Mouse (Mus musculus): ENCODE results near the gene Mrps36. TPM values are rescaled to one million over a fixed set of nuclear protein-coding genes. Genes with fewer than 3 reads are reported as not detected.
A peak's percentile ranks its signal among the peaks of the same experiment; 100 is the strongest.
"Not testable (repeated sequence)": the region's sequence is repeated elsewhere in the genome, so short reads cannot be mapped to it uniquely, and the experiment has no call there.

Mrps36 gene
- total and polyA plus RNA-seq, 2 experiments from 2014 or later = 96.8 to 376 TPM

DNA sequence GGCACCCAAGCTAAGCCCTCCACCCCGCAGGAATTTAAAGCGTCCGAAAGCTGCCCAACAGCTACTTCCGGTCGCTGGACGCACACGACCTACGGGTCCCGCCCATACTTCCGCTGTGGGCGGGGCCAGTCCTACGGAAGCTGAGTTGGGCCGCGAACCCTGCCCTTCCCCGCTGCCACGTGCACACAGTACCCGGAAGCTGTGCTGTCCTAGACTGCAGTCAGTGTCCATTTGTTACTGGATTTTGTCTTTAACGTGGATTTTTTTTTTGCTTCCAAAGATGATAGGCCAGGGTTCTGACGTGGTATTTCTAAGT, 13.6 kb downstream of the Mrps36 start, which contains the start of gene Cdk7:
Gene Cdk7, minus strand, starts transcription at position 79 of the 316 bp plus-strand sequence.
- Histone ChIP-seq H3K27me3 (ENCODE audit: control insufficient read depth, insufficient read depth, low read length) (no peaks in the 10 kb centered on the region), H3K4me2 (ENCODE audit: low read depth, low read length) (peak within 1 kb of the TSS; percentile 94), H3K27ac (ENCODE audit: low read depth) (peak within 1 kb of the TSS; percentile 99), H3K4me1 (ENCODE audit: control insufficient read depth, insufficient read depth) (peaks cover 15% of the 10 kb centered on the region; the same call in 1 of the 2 replicates), H3K36me3 (replicated peaks; ENCODE audit: control insufficient read depth, insufficient read depth, low read length) (peaks cover 21% of the 10 kb centered on the region), H3K9ac (replicated peaks; ENCODE audit: low read depth, low read length) (peak within 1 kb of the TSS; percentile 92), H3K9me3 (replicated peaks; ENCODE audit: control insufficient read depth, low read length) (no peaks in the 10 kb centered on the region), H3K4me3 (ENCODE audit: low read depth, low read length) (peak within 1 kb of the TSS; percentile 97)
- peak; percentile 98 for ATAC-seq (ENCODE audit: insufficient read depth, low read depth)
- TF ChIP-seq EP300 (IDR thresholded peaks at IDR 0.05; ENCODE audit: low read depth) = peak; percentile 88
- TF ChIP-seq CTCF (IDR thresholded peaks at IDR 0.05; ENCODE audit: low read depth) = no peak
- peak; percentile 96 for DNase-seq (ENCODE audit: low spot score)
- WGBS = under 1% methylated on average over 19 of the region's 19 CpGs

DNA sequence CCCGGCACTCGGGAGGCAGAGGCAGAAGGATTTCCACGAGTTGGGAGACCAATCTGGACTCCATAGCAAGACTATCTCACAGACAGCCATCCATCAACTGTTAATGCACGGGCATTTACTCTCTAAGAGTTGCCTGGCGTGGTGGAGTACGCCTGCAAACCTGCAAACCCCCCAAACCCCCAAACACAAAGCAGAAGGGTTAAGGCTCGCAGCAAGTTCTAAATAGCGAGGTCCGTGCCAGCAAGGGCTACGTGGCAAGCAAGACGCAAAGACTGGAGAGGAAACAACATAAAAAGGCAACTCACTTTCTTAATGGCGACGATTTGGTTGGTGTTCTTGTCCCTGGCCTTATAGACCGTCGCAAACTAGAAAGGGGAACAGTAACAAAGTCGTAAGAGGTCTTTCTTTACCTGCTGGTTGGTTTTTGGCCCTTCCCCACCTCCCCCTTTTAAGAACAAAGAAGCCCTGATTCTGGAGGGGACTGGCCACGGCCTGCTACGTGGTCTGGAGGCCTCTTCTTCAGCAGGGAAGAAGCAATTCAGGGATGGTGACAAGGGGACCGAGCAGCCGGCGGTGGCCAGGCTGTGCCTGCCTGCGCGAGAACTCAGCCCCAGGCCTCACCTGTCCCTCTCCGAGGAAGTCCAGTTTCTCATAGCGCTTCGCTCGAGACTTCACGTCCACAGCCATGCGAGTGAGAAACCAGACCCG, 14.2 kb downstream of the Mrps36 start:
- DNase-seq (ENCODE audit: low spot score) (peak; percentile 41), ATAC-seq (ENCODE audit: insufficient read depth, low read depth) (peak; percentile 1; the same call in 1 of the 2 replicates)
- peak overlapping the region; percentile 97 for H3K4me3 ChIP-seq (ENCODE audit: low read depth, low read length)
- TF ChIP-seq CTCF (IDR thresholded peaks at IDR 0.05; ENCODE audit: low read depth) (no peak), EP300 (IDR thresholded peaks at IDR 0.05; ENCODE audit: low read depth) (no peak)
- WGBS = 0% methylated on average over 30 of the region's 30 CpGs
- H3K4me2 ChIP-seq (ENCODE audit: low read depth, low read length) = peak overlapping the region; percentile 94
- peaks cover 19% of the 10 kb centered on the region for H3K36me3 ChIP-seq (replicated peaks; ENCODE audit: control insufficient read depth, insufficient read depth, low read length)
- peak overlapping the region; percentile 99 for H3K27ac ChIP-seq (ENCODE audit: low read depth)
- peaks cover 20% of the 10 kb centered on the region for H3K4me1 ChIP-seq (ENCODE audit: control insufficient read depth, insufficient read depth)
- no peaks in the 10 kb centered on the region for H3K27me3 ChIP-seq (ENCODE audit: control insufficient read depth, insufficient read depth, low read length)
- H3K9me3 ChIP-seq (replicated peaks; ENCODE audit: control insufficient read depth, low read length) = no peaks in the 10 kb centered on the region
- H3K9ac ChIP-seq (replicated peaks; ENCODE audit: low read depth, low read length) = peak overlapping the region; percentile 92

DNA sequence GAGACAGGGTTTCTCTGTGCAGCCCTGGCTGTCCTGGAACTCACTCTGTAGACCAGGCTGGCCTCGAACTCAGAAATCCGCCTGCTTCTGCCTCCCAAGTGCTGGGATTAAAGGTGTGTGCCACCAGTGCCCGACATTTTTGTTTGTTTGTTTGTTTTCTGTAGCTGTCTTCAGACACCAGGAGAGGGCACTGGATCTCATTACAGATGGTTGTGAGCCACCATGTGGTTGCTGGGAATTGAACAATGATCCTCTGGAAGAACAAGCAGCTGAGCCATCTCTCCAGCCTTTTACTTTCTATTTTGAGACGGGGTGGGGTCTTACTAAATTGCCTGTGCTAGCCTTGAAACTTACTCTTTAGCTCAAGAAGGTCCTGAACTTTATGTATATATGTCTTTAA, 15.9 kb downstream of the Mrps36 start:
- DNase-seq (ENCODE audit: low spot score) = not testable (repeated sequence)

GRCm38 (mm10) chr13:100728086-100728485, 16.4 kb downstream of the Mrps36 start:
- Histone ChIP-seq H3K4me3 (ENCODE audit: low read depth, low read length) (no peak overlapping the region), H3K27ac (ENCODE audit: low read depth) (peak overlapping the region; percentile 36; the same call in 1 of the 2 replicates), H3K27me3 (ENCODE audit: control insufficient read depth, insufficient read depth, low read length) (no peaks in the 10 kb centered on the region), H3K9ac (replicated peaks; ENCODE audit: low read depth, low read length) (no peak overlapping the region), H3K4me1 (ENCODE audit: control insufficient read depth, insufficient read depth) (peaks cover 26% of the 10 kb centered on the region), H3K9me3 (replicated peaks; ENCODE audit: control insufficient read depth, low read length) (no peaks in the 10 kb centered on the region), H3K4me2 (ENCODE audit: low read depth, low read length) (no peak overlapping the region), H3K36me3 (replicated peaks; ENCODE audit: control insufficient read depth, insufficient read depth, low read length) (0 out of 2 replicates have a peak, but pooled peaks cover 17% of the 10 kb centered on the region)
- ATAC-seq (ENCODE audit: insufficient read depth, low read depth) (no peak), DNase-seq (ENCODE audit: low spot score) (no peak)
- 31% methylated on average over 5 of the region's 5 CpGs for WGBS
- TF ChIP-seq EP300 (IDR thresholded peaks at IDR 0.05; ENCODE audit: low read depth) (no peak), CTCF (IDR thresholded peaks at IDR 0.05; ENCODE audit: low read depth) (no peak)

More for the DNA sequence above, 15.9 kb downstream of the Mrps36 start:
- WGBS = 93% methylated on average over 4 of the region's 4 CpGs
- not testable (repeated sequence) for H3K9ac ChIP-seq (replicated peaks; ENCODE audit: low read depth, low read length); H3K27me3 ChIP-seq (ENCODE audit: control insufficient read depth, insufficient read depth, low read length); H3K9me3 ChIP-seq (replicated peaks; ENCODE audit: control insufficient read depth, low read length); H3K4me2 ChIP-seq (ENCODE audit: low read depth, low read length); H3K27ac ChIP-seq (ENCODE audit: low read depth); ATAC-seq (ENCODE audit: insufficient read depth, low read depth); H3K4me3 ChIP-seq (ENCODE audit: low read depth, low read length)
- Histone ChIP-seq H3K4me1 (ENCODE audit: control insufficient read depth, insufficient read depth) (peaks cover 26% of the 10 kb centered on the region), H3K36me3 (replicated peaks; ENCODE audit: control insufficient read depth, insufficient read depth, low read length) (0 out of 2 replicates have a peak, but pooled peaks cover 17% of the 10 kb centered on the region)

- 32% methylated on average over 10 of the region's 10 CpGs for WGBS
- Histone ChIP-seq H3K4me1 (ENCODE audit: control insufficient read depth, insufficient read depth) (peaks cover 26% of the 10 kb centered on the region), H3K4me3 (ENCODE audit: low read depth, low read length) (no peak overlapping the region), H3K9ac (replicated peaks; ENCODE audit: low read depth, low read length) (0 out of 2 replicates have a peak overlapping the region, but pooled peaks have one; percentile 11), H3K4me2 (ENCODE audit: low read depth, low read length) (no peak overlapping the region), H3K36me3 (replicated peaks; ENCODE audit: control insufficient read depth, insufficient read depth, low read length) (peaks cover 36% of the 10 kb centered on the region), H3K27me3 (ENCODE audit: control insufficient read depth, insufficient read depth, low read length) (no peaks in the 10 kb centered on the region), H3K9me3 (replicated peaks; ENCODE audit: control insufficient read depth, low read length) (no peaks in the 10 kb centered on the region), H3K27ac (ENCODE audit: low read depth) (peak overlapping the region; percentile 49; the same call in 1 of the 2 replicates)
- no peak for ATAC-seq (ENCODE audit: insufficient read depth, low read depth)
- no peak for TF ChIP-seq EP300 (IDR thresholded peaks at IDR 0.05; ENCODE audit: low read depth)
- no peak for TF ChIP-seq CTCF (IDR thresholded peaks at IDR 0.05; ENCODE audit: low read depth)
- DNase-seq (ENCODE audit: low spot score) = no peak
Observed at GRCm38 (mm10) chr13:100725194-100725593, 19.3 kb downstream of the Mrps36 start.
